Mouse (Mus musculus): ENCODE results near the gene Enpp1.

GRCm38 (mm10) chr10:24603727-24604126 lies 108.2 kb downstream of the Enpp1 start:
- no peak for TF ChIP-seq CTCF (IDR thresholded peaks at IDR 0.05; ENCODE audit: insufficient read depth, low read length)
- no peak for TF ChIP-seq POLR2A (IDR thresholded peaks at IDR 0.05; ENCODE audit: borderline replicate concordance, extremely low read depth, low read depth, low read length)
